Mouse (Mus musculus): ENCODE results near the gene Flt3l.

GRCm38 (mm10) chr7:45153586-45153985 lies 17.4 kb upstream of the Flt3l start:
- TF ChIP-seq CTCF (IDR thresholded peaks at IDR 0.05; ENCODE audit: low read depth, low read length) (no peak), POLR2A (IDR thresholded peaks at IDR 0.05; ENCODE audit: extremely low read depth, insufficient read depth, low read length) (no peak)

Measured in liver, adult 2 months (tissue).